Mouse (Mus musculus) liver, embryonic 14.5 days (tissue): ENCODE measurements around the gene Notch2.

ENCODE experiments used
- CTCF ChIP-seq: IDR thresholded peaks from 2 replicates; pipeline ENCODE4 v1.5.1; 2016; ENCODE audit warnings: antibody characterized with exemption, low read depth, control low read depth
- EP300 ChIP-seq: IDR thresholded peaks from 2 replicates; pipeline ENCODE4 v1.6.1; 2016; ENCODE audit warnings: antibody characterized with exemption, low read depth

DNA sequence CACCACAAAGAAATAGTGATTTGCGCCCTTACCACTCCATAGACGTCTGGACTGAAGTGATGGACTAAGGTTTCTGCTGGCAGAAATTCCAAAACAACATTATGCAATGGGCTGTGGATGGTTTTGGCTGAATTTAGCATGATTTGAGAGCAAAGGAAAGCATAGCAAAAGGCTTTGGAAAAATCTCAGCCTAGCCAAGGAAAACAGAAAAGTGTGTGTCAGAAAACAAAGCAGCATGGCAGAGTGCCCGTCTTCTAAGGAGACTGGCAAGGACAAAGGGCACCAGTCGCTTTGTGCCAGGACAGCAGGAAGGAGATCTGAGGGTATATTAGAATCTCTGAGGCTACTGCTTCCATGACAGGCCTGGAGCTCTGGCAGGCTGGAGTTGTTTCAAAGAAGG, 165.0 kb downstream of the Notch2 start:
- TF ChIP-seq CTCF (no peak), EP300 (no peak)
